Mouse (Mus musculus) adrenal gland (tissue): ENCODE measurements around the gene Dnah9.

ENCODE experiments used
- intact Hi-C: fragments of 180-260 bp; cut with DNase I; formaldehyde crosslinking; loops from one replicate; pipeline ENCODE4 v1.15.1; 2025

The Dnah9 gene

GRCm38 (mm10) chr11:65930359-65930758, 238.0 kb downstream of the Dnah9 start:
- intact Hi-C loops: no loop called here

DNA sequence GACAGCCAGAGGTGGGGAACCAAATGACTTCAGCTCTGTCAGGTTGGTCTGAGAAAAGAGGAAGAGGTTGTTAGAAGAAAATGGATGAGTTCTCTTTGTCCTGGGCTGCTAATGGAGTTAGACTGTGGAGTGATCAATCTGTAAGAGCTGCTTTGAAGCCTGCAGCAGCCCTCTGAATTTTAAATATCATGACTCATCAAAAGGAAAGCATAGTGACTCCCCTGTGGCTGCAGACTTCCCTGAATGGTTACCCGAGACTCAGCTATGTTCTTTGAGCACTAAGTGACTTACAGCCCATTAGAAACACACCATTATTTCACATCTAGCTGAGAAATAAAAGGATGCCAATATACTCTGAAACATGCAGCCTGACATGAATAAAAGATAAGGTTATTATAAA, 240.4 kb downstream of the Dnah9 start:
- intact Hi-C loops: no loop called here

DNA sequence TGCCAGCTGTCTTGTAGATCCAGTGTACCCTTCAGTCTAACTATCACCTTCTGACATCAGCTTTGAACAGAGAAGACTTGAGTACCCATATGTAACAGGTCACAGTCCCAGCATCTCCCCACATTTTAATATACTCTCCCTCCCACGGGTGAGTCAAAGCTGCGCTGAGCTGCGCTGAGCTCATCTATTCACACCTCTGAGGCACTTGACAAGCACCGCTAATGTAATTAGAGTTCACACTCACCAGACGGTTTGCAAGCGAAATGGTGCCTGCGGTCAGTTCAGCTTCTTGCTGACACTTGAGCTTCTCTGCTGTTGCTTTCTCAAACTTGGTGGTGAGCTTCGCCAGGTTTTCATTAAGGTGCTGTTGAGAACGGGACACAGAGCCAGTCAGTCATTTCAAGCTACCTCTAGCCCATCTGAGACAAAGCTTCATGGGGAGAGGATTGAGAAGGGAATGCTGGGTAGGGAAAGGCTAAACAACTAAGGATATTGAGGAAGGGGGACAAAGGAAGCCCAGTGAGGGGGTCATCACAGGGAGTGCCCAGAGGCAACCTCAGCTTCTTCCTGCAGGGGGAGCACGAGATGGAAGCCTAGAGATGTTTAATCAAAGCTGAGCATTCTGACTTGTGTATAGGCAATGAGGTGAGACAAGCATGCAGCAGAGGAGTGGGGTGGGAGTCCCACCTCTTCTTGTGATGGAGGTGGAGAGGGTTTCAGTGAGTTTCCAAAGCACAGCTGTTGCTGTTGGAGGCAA, 249.7 kb downstream of the Dnah9 start:
- intact Hi-C loops: no loop called here

GRCm38 (mm10) chr11:65909195-65909594, 259.2 kb downstream of the Dnah9 start:
- intact Hi-C loops: no loop called here

GRCm38 (mm10) chr11:65905487-65905886, 262.9 kb downstream of the Dnah9 start:
- intact Hi-C loops: no loop called here

GRCm38 (mm10) chr11:65903944-65904343, 264.4 kb downstream of the Dnah9 start:
- intact Hi-C loops: no loop called here

DNA sequence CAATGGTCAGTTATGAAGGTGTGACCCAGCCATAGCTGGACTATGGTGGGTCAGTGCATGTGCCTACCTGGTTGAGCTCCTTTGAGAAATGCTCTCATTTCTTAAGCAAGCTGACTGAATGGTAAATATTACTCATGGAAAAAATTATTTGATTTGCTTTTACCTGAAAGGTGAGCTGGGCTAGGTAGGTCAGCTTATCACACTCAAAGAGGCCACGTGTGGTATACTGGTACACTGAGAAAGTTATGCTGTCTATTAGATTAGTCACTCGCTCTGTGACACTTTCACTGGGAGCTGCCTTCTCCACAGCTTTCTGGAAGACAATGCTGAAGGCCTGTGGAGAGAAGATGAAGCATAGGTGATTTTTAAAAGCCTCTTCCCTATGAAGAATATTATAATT, 286.9 kb downstream of the Dnah9 start:
- intact Hi-C loops: no loop called here

- intact Hi-C loops: no loop called here
Observed at GRCm38 (mm10) chr11:65877146-65877775, 291.1 kb downstream of the Dnah9 start.

DNA sequence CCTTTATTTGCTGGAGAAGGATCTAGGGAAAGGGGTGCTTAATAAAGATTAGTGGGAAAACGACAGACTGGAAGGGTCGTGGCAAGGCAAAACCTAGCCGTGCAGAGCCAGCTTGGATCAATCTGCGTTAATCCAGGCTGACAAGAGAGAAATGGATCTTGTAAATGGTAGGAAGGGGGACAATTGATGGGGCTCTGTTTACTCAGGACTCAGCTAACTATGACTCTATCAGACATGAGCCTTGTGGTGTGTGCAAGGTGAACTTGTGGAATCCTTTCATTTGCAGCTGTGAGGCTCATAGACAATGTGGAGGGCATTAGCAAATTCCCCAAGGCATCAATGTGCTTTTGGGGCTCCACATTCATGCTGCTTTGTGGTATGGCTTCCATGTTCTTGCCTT, 306.9 kb downstream of the Dnah9 start:
- intact Hi-C loops: no loop called here

DNA sequence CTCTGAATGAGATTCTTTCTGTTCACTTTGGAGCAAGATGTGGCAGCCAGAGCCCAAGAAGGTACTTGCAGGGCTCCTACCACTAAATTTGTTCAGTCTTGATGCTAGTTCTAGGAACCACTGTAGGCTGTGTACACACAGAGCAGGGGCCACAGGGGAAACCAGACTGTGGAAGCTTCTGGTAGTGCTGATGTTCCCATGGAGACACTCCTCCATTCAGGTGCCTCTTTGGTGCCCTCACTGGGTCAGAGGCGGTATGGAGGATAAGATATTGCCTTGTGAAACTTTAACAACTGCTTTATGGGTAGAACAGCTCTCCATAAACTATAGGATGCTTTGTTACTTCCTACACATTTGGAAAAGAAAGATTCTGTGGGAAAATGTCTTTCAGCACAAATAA, 316.3 kb downstream of the Dnah9 start:
- intact Hi-C loops: no loop called here

DNA sequence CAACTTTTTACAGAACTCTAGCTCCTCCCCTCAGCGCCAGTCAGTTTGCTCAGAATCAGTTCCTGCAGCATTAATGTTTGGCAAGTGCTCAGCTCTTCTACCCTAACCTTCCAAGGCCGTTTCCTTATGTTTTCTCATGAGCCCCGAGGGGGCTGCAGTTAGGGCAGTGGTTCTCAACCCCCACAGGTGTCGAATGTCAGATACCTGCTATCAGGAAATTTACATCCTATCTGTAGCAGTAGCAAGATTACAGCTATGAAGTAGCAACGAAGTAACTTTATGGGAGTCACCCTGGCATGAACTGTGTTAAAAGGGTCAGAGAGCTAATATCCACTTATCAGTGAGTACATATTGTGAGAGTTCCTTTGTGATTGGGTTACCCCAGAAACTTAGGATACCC, 321.9 kb downstream of the Dnah9 start:
- intact Hi-C loops: no loop called here

- intact Hi-C loops: no loop called here
Observed at GRCm38 (mm10) chr11:65838999-65839398, 329.4 kb downstream of the Dnah9 start.

- intact Hi-C loops: no loop called here
Observed at GRCm38 (mm10) chr11:65824556-65824955, 343.8 kb downstream of the Dnah9 start.

DNA sequence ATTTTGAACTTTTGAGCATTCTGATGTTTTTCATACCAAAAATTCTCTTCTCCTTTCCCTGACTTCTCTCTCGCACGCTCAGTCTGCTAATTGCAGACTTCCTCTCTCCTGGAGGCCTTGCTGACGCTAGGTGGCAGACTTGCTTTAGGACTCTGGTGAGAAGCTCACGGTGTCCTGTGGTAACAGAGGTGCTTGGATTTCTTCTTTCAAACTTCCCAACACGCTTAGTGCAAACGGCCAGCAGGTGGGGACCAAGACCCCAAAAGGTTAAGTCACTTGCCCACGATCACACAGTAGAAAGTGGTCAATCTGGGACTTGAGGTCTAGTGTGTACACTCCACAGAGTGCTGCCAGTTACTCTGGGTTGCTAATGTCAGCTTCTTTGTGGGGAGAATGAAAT, 347.5 kb downstream of the Dnah9 start:
- intact Hi-C loops: no loop called here

GRCm38 (mm10) chr11:65820280-65820679, 348.1 kb downstream of the Dnah9 start:
- intact Hi-C loops: no loop called here

- intact Hi-C loops: loop anchor here (5.0 kb wide), 1 partner anchor 1054 kb away; no protein-coding TSS in a partner anchor
Observed at GRCm38 (mm10) chr11:65818193-65818592, 350.2 kb downstream of the Dnah9 start.

DNA sequence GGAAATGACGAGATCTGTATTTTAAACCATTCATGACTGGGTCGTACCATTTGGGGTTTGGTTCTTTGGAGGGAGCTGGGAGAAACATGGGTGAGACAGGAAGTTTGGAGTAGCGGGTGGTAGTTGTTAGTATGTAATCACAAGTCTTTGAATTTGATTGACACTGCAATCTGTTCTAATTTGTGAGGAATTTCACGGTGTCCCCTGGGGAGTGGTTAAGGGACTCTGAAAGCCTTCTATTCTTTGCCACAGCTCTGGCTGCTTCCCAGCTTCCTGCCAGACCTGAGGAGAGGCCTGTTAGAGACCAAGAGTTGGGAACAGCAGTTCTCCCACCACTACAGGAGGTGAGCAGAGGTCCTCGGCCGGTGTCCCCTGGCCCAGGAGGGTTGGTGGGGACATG, 352.1 kb downstream of the Dnah9 start:
- intact Hi-C loops: loop anchor here (5.0 kb wide), 1 partner anchor 1056 kb away; no protein-coding TSS in a partner anchor

- intact Hi-C loops: no loop called here
Observed at GRCm38 (mm10) chr11:65814381-65814780, 354.0 kb downstream of the Dnah9 start.

DNA sequence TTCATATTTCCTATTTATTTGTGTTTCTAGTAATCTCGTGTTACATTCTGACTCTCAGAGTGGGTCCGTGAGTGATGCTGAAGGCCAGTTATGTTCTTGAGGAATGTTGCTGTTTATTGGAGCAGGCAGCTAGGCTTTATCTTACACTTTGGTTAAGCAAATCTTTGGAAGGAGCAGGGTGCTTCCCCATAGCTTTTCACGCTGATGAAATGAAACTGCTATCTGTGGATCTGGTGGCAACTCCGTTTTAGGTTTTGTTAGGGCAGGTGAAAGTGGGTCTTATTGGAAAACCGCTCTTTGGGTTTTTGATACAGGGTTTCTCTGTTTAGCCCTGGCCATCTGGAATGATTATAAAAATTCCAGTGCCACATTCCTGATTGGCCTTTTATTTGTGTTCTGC, 356.3 kb downstream of the Dnah9 start:
- intact Hi-C loops: no loop called here

GRCm38 (mm10) chr11:65807601-65808000, 360.8 kb downstream of the Dnah9 start:
- intact Hi-C loops: no loop called here

DNA sequence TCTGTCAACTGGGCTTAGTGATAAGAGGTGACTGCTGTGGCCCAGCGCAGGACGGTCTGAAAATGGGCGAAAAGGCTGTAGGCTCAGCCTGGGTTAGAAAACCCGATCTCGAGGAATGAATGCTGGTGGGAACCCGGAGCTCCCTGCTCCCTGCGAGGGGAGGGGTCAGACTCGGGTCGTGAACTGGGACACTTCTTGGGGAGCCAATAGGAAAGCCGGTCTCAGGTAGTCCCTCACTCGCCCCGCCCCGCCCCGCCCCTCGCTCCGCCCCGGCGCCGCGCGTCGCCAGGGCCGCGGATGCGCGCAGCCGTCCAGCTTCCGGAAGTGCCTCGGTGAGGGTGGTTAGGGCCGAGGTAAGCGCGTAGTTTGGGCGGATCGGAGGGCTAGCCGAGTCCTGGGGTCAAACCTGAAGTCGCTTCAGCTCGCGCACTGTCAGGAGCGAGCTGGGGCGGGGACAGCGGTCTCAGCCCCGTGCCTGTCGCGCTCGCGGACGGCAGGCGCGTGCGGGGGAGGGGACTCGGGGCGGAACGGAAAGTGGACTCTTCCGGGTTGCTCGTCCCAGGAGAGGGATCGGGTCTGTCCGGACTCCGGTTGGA, 361.3 kb downstream of the Dnah9 start, which contains the start of gene Zkscan6:
TSS of gene Zkscan6 (plus strand) at position 267 of the 596 bp plus-strand sequence.
- intact Hi-C loops: no loop called here

DNA sequence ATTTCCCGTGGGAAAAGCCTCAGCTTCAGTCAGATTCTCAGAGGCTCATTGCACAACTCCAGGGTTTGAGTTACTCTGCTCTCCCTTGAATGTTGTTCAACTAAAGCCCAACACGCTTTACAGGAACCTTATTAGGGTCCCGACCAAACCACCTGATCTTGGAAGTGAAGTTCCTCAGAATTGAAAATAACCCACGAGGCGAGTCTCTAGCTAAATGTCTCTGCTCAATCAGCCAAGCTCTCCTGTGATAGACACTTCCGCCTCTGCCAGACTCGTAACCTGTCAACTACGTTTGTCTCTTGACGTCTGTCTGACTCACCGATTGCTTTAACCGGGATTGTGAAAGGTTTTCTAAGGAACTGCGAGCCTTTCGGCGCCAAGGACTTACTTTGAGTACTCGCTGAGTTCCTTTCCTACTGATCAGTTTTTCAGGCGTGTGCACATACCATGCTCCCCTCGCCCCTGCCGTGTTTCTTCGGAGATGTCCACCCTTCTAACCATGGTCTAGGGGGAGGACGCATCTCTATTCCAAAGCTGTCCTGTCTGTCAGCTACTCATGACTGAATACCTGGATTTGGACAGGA, 361.9 kb downstream of the Dnah9 start:
- intact Hi-C loops: no loop called here
